Mouse (Mus musculus) forebrain, embryonic 14.5 days (tissue): Measurements from ENCODE around the gene Mphosph9. TPM values are rescaled to one million over a fixed set of nuclear protein-coding genes. Genes with fewer than 3 reads are reported as not detected.
"Not testable (repeated sequence)": the region's sequence is repeated elsewhere in the genome, so short reads cannot be mapped to it uniquely, and the experiment has no call there.

Source experiments
- ATAC-seq: fragments of 200-750 bp; cut with Nextera tagmentation; 2 replicates; pipeline ENCODE4 v1.8.0; 2017; ENCODE audit warnings: mild to moderate bottlenecking, moderate library complexity
- DNase-seq: peaks from one replicate; pipeline ENCODE4 v3.0.0-alpha.2; 2015; ENCODE audit warnings: low spot score
- H3K27ac ChIP-seq: fragments of 300-500 bp; sonication (generic); 2 replicates; pipeline ENCODE4 v1.5.1; 2014; ENCODE audit warnings: low read depth, mild to moderate bottlenecking, control low read depth, low read length, moderate library complexity
- H3K27me3 ChIP-seq: fragments of 300-500 bp; sonication (generic); replicated peaks from 2 replicates; pipeline ENCODE4 v1.6.1; 2014; ENCODE audit warnings: low read length, control low read depth, mixed read lengths; ENCODE audit not compliant: control insufficient read depth, insufficient read depth
- H3K36me3 ChIP-seq: fragments of 300-500 bp; sonication (generic); 2 replicates; pipeline ENCODE4 v1.6.1; 2014; ENCODE audit warnings: low read length, control low read depth; ENCODE audit not compliant: control insufficient read depth, insufficient read depth
- H3K4me1 ChIP-seq: fragments of 300-500 bp; sonication (generic); 2 replicates; pipeline ENCODE4 v1.6.1; 2014; ENCODE audit warnings: antibody characterized with exemption, low read length, control low read depth; ENCODE audit not compliant: control insufficient read depth, insufficient read depth
- H3K4me2 ChIP-seq: fragments of 300-500 bp; sonication (generic); 2 replicates; pipeline ENCODE4 v1.6.1; 2014; ENCODE audit warnings: mild to moderate bottlenecking, control low read depth, low read length
- H3K4me3 ChIP-seq: fragments of 300-500 bp; sonication (generic); 2 replicates; pipeline ENCODE4 v1.5.1; 2014; ENCODE audit warnings: low read depth, low read length, control low read depth
- H3K9ac ChIP-seq: fragments of 300-500 bp; sonication (generic); 2 replicates; pipeline ENCODE4 v1.6.1; 2014; ENCODE audit warnings: mild to moderate bottlenecking, low read length, control low read depth, moderate library complexity
- H3K9me3 ChIP-seq: fragments of 300-500 bp; sonication (generic); replicated peaks from 2 replicates; pipeline ENCODE4 v1.6.1; 2016; ENCODE audit warnings: low read length, control low read depth, mixed read lengths; ENCODE audit not compliant: control insufficient read depth
- WGBS: fragments of 180-500 bp; shearing (Covaris S2); extraction: QIAGEN DNeasy Blood & Tissue Kit; methylation state at CpG from one replicate; pipeline ENCODE4 v1.1.7; 2014; 5-methylcytosine and 5-hydroxymethylcytosine counted together
- polyA plus RNA-seq: library from polyadenylated mRNA; unstranded; fragments of >200 nt; fragmentation: Nextera tagmentation; extraction: Ambion mirVana; gene quantifications from 2 replicates; pipeline ENCODE4 v1.2.1, GENCODE M21; 2014

Mphosph9 gene
- polyA plus RNA-seq, 1 experiment from 2014 or later, result 13.5 TPM

DNA sequence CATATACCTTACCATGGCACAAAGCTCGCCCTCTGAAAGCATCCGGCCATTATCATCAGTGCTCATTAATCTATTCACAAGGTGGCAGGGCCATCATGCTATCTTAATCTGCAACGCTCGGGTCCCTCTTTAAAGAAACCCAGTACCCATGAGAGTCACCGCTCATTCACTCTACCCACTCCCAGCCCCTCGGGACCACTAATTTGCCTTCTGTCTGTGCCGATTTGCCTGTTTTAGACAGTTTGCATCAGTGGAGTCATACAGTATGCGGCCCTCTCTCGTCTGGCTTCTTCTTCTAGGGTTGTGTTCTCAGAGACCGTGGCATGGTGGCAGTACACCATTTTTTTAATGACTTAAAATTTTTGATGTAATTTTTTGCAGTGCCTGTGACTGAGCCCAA lies 108.3 kb downstream of the Mphosph9 start:
- no peak overlapping the region for H3K4me2 ChIP-seq
- H3K9me3 ChIP-seq, result no peaks in the 10 kb centered on the region
- no peaks in the 10 kb centered on the region for H3K27me3 ChIP-seq
- no peak overlapping the region for H3K4me3 ChIP-seq
- no peak overlapping the region for H3K27ac ChIP-seq
- no peaks in the 10 kb centered on the region for H3K36me3 ChIP-seq
- DNase-seq (no peak), ATAC-seq (no peak)
- H3K9ac ChIP-seq, result no peak overlapping the region
- 51% methylated on average over 10 of the region's 10 CpGs for WGBS
- peaks cover 8% of the 10 kb centered on the region; the same call in 1 of the 2 replicates for H3K4me1 ChIP-seq

DNA sequence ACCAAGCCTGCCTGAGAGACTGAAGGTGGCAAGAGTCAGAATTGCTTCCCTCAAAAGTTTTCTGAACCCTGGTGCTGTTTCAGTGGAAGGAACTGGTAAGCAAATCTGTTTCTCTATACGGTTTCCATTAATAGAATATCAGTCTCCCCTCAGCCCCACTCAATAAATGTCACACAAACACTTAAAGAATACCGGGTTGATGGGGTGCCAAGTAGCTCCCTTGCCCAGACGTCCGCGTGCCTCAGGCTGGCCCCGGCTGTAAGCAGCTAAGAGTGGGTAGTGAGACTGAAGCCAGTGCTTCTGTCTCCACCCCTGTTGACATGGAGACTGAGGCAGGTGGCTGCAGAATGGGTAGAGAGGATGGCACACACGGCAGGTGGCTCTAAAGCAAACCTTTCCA lies 108.8 kb downstream of the Mphosph9 start:
- H3K4me1 ChIP-seq, result peaks cover 8% of the 10 kb centered on the region; the same call in 1 of the 2 replicates
- DNase-seq (no peak), ATAC-seq (no peak)
- H3K9me3 ChIP-seq, result no peaks in the 10 kb centered on the region
- no peak overlapping the region for H3K9ac ChIP-seq
- H3K27me3 ChIP-seq, result no peaks in the 10 kb centered on the region
- no peak overlapping the region for H3K4me3 ChIP-seq
- 41% methylated on average over 7 of the region's 7 CpGs for WGBS
- no peak overlapping the region for H3K27ac ChIP-seq
- no peak overlapping the region for H3K4me2 ChIP-seq
- no peaks in the 10 kb centered on the region for H3K36me3 ChIP-seq

DNA sequence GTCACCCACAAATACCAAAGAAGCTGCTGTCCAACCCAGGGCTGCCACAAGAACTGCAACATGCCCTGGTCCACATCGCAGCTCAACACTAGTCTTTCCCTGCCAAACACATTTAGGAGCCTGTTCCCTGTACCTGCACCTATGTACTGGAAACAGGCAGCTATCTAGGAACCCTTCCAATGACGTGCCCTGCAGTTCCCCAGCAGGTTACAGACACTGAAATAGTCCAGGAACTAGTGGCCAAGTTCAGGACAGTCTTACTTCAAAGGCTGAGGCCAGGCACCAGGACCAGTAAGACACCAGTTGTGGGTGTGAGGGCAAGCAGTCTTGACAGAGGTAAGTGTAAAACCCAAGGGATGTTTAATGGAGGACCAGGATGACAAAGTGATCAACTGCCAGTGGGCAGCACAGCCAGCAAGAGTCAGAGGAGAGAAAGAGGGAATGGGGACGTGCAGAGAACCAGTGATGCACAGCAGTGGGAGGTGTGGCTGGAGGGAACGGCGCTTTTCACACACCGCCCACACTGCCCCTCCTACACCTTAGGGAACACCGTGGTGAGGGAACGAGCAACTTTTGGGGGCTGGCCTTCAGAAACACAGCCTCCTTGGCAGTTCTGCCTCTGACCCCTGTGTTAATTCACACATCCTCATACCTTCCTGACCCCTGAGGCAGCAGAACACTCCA lies 110.1 kb downstream of the Mphosph9 start:
- H3K4me2 ChIP-seq, result no peak overlapping the region
- no peaks in the 10 kb centered on the region for H3K9me3 ChIP-seq
- H3K36me3 ChIP-seq, result no peaks in the 10 kb centered on the region
- H3K4me3 ChIP-seq, result no peak overlapping the region
- H3K27ac ChIP-seq, result no peak overlapping the region
- H3K9ac ChIP-seq, result no peak overlapping the region
- DNase-seq, result no peak
- WGBS, result 53% methylated on average over 8 of the region's 8 CpGs
- H3K4me1 ChIP-seq, result peaks cover 8% of the 10 kb centered on the region; the same call in 1 of the 2 replicates
- ATAC-seq, result no peak
- H3K27me3 ChIP-seq, result no peaks in the 10 kb centered on the region

GRCm38 (mm10) chr5:124217092-124217491 lies 110.7 kb downstream of the Mphosph9 start:
- not testable (repeated sequence) for H3K27ac ChIP-seq, ATAC-seq, DNase-seq, H3K9me3 ChIP-seq, H3K4me1 ChIP-seq, H3K9ac ChIP-seq, H3K4me2 ChIP-seq, H3K4me3 ChIP-seq, H3K27me3 ChIP-seq, H3K36me3 ChIP-seq
- 97% methylated on average over 5 of the region's 5 CpGs for WGBS

DNA sequence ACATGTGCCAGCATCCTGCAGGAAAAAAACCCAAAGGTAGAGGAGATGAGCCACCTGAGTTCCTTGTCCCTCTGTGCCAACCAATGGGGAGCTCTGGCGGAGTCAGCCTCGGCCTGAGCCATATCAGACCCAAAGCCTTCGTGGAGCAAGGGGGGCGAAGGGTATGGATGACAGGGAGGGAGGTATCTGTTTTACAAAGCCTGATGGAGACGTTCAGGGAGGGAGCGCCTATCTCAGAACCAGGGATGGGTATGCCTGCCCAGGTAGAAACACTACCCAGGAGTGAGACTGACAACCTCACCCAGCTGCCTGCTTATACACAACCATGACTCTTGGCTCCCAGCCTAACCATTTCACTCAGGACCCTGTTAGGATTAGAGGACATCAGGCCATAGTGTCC lies 111.4 kb downstream of the Mphosph9 start:
- no peaks in the 10 kb centered on the region for H3K9me3 ChIP-seq
- H3K4me3 ChIP-seq, result no peak overlapping the region
- ATAC-seq, result no peak
- no peak overlapping the region for H3K4me2 ChIP-seq
- no peaks in the 10 kb centered on the region for H3K27me3 ChIP-seq
- 91% methylated on average over 6 of the region's 6 CpGs for WGBS
- H3K9ac ChIP-seq, result no peak overlapping the region
- DNase-seq, result no peak
- no peaks in the 10 kb centered on the region for H3K36me3 ChIP-seq
- peaks cover 8% of the 10 kb centered on the region; the same call in 1 of the 2 replicates for H3K4me1 ChIP-seq
- no peak overlapping the region for H3K27ac ChIP-seq

DNA sequence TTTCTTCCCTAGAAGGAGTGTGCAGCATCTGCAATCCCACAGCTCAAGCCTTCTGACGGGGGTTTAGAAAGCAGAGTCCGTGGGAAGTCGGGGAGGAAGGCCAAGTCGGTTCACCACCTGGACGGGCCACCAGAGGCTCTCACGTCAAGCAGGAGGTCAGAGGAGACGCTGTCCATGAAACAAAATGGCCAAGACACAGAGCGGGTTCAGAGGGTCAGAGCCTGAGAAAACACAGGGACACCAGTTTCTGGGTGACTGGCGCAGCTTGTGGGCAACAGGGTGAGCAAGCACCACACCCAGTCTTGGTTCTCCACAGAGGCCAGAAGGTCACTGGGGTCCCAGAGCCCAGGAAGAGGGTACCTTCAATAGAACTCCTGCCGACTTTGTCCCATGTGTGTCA lies 112.1 kb downstream of the Mphosph9 start:
- Histone ChIP-seq H3K4me2 (no peak overlapping the region), H3K9ac (no peak overlapping the region), H3K36me3 (no peaks in the 10 kb centered on the region), H3K27me3 (no peaks in the 10 kb centered on the region), H3K4me1 (peaks cover 8% of the 10 kb centered on the region; the same call in 1 of the 2 replicates), H3K4me3 (no peak overlapping the region), H3K27ac (no peak overlapping the region; the same call in 1 of the 2 replicates), H3K9me3 (no peaks in the 10 kb centered on the region)
- ATAC-seq (no peak), DNase-seq (no peak)
- WGBS, result 91% methylated on average over 10 of the region's 10 CpGs

GRCm38 (mm10) chr5:124214516-124215145 lies 113.1 kb downstream of the Mphosph9 start:
- H3K9ac ChIP-seq, result no peak overlapping the region
- H3K9me3 ChIP-seq, result no peaks in the 10 kb centered on the region
- H3K4me1 ChIP-seq, result peaks cover 6% of the 10 kb centered on the region; the same call in 1 of the 2 replicates
- H3K36me3 ChIP-seq, result no peaks in the 10 kb centered on the region
- H3K4me2 ChIP-seq, result no peak overlapping the region
- DNase-seq (no peak), ATAC-seq (0 out of 2 replicates have a peak, but pooled peaks have one; percentile 26)
- H3K27me3 ChIP-seq, result no peaks in the 10 kb centered on the region
- H3K4me3 ChIP-seq, result no peak overlapping the region
- H3K27ac ChIP-seq, result peak overlapping the region; percentile 11; the same call in 1 of the 2 replicates
- WGBS, result 87% methylated on average over 14 of the region's 14 CpGs

GRCm38 (mm10) chr5:124213588-124214469 lies 113.9 kb downstream of the Mphosph9 start:
- Histone ChIP-seq H3K4me3 (no peak overlapping the region), H3K36me3 (no peaks in the 10 kb centered on the region), H3K4me2 (no peak overlapping the region), H3K9me3 (no peaks in the 10 kb centered on the region), H3K9ac (no peak overlapping the region), H3K27me3 (no peaks in the 10 kb centered on the region), H3K27ac (peak overlapping the region; percentile 11; the same call in 1 of the 2 replicates), H3K4me1 (no peaks in the 10 kb centered on the region)
- ATAC-seq, result no peak
- WGBS, result 85% methylated on average over 13 of the region's 13 CpGs
- no peak for DNase-seq
